Mouse (Mus musculus) adrenal gland, adult 10 weeks (tissue): ENCODE data around the gene Gm10053. TPM values are rescaled to one million over a fixed set of nuclear protein-coding genes. Genes with fewer than 3 reads are reported as not detected.

Experiments used
- polyA plus RNA-seq: library from polyadenylated mRNA; stranded (reverse); fragments of 350-450 nt; fragmentation: Illumina TruSeq; extraction: RNeasy Lipid Tissue Mini Kit (QIAGEN cat#74804); gene quantifications from one replicate; pipeline ENCODE4 v1.2.3, GENCODE M21; 2014; ENCODE audit warnings: low read depth, low replicate concordance

The Gm10053 gene
- polyA plus RNA-seq: 384 TPM

GRCm38 (mm10) chr19:24875129-24875870 lies at the start of gene Gm10053:
Gm10053 (plus strand) TSS chr19:24875686.

GRCm38 (mm10) chr19:24861612-24862451 lies 13.7 kb upstream of the Gm10053 start, which contains the start of gene Pgm5:
Pgm5 (minus strand) TSS chr19:24861855.

GRCm38 (mm10) chr19:24900581-24901220 lies 25.2 kb downstream of the Gm10053 start, which contains the start of gene Foxd4:
Foxd4 (minus strand) TSS chr19:24901197.

Other genes with a start within 250 kb of the Gm10053 start
- gene Tmem252, start 201.7 kb upstream of the Gm10053 start, polyA plus RNA-seq: 0.17 TPM
- gene Pgm5, start 13.8 kb upstream of the Gm10053 start, polyA plus RNA-seq: 19.6 TPM
- gene Foxd4, start 25.5 kb downstream of the Gm10053 start, polyA plus RNA-seq: not detected
- 58.1 TPM for gene Cbwd1, start 85.9 kb downstream of the Gm10053 start, polyA plus RNA-seq
- gene Dock8, start 123.8 kb downstream of the Gm10053 start, polyA plus RNA-seq: 5.5 TPM